Mouse (Mus musculus) heart, embryonic 14.5 days (tissue): ENCODE data around the gene Aff3. TPM values are rescaled to one million over a fixed set of nuclear protein-coding genes. Genes with fewer than 3 reads are reported as not detected.
A peak's percentile ranks its signal among the peaks of the same experiment; 100 is the strongest.

ENCODE experiments used
- ATAC-seq: fragments of 200-750 bp; cut with Nextera tagmentation; 2 replicates; pipeline ENCODE4 v1.8.0; 2017; ENCODE audit warnings: low read depth, moderate TSS enrichment; ENCODE audit not compliant: insufficient number of reproducible peaks, insufficient read depth, low FRiP score
- H3K27ac ChIP-seq, 2 experiments: fragments of 200-500 bp in 1 of 2; fragments of 300-500 bp in 1 of 2; sonication (generic) in 1 of 2; replicated peaks in 1 of 2; 2 replicates each; pipeline ENCODE4 v1.5.1; 2012 to 2014; ENCODE audit warnings: low read depth in 2 of 2, low read length in 2 of 2, control low read depth in 1 of 2, mild to moderate bottlenecking in 1 of 2, mixed read lengths in 1 of 2; ENCODE audit not compliant: control insufficient read depth in 1 of 2, insufficient read depth in 1 of 2
- H3K27me3 ChIP-seq: fragments of 300-500 bp; sonication (generic); 2 replicates; pipeline ENCODE4 v1.6.1; 2014; ENCODE audit warnings: mild to moderate bottlenecking, low read length, control low read depth; ENCODE audit not compliant: control insufficient read depth, insufficient read depth
- H3K36me3 ChIP-seq: fragments of 300-500 bp; sonication (generic); 2 replicates; pipeline ENCODE4 v1.6.1; 2014; ENCODE audit warnings: mild to moderate bottlenecking, control low read depth, low read length, mixed read lengths; ENCODE audit not compliant: control insufficient read depth, insufficient read depth
- H3K4me1 ChIP-seq, 2 experiments: fragments of 200-500 bp in 1 of 2; fragments of 300-500 bp in 1 of 2; sonication (generic) in 1 of 2; 2 replicates each; pipeline ENCODE4 v1.6.1; 2012 to 2014; ENCODE audit warnings: low read length in 2 of 2, control low read depth in 1 of 2, mixed read lengths in 1 of 2; ENCODE audit not compliant: control insufficient read depth in 2 of 2, insufficient read depth in 2 of 2
- H3K4me2 ChIP-seq: fragments of 300-500 bp; sonication (generic); 2 replicates; pipeline ENCODE4 v1.6.1; 2014; ENCODE audit warnings: mild to moderate bottlenecking, low read length
- H3K4me3 ChIP-seq, 2 experiments: fragments of 200-500 bp in 1 of 2; fragments of 300-500 bp in 1 of 2; sonication (generic) in 1 of 2; 2 replicates each; pipeline ENCODE4 v1.5.1; 2012 to 2014; ENCODE audit warnings: low read length in 2 of 2, mild to moderate bottlenecking in 2 of 2, control low read depth in 1 of 2, low read depth in 1 of 2, moderate library complexity in 1 of 2; ENCODE audit not compliant: control insufficient read depth in 1 of 2, insufficient read depth in 1 of 2
- H3K9ac ChIP-seq: fragments of 300-500 bp; sonication (generic); 2 replicates; pipeline ENCODE4 v1.6.1; 2014; ENCODE audit warnings: mild to moderate bottlenecking, low read length
- H3K9me3 ChIP-seq: fragments of 300-500 bp; sonication (generic); 2 replicates; pipeline ENCODE4 v1.6.1; 2016; ENCODE audit warnings: low read length, control low read depth; ENCODE audit not compliant: control insufficient read depth
- WGBS: fragments of 180-500 bp; shearing (Covaris S2); extraction: QIAGEN DNeasy Blood & Tissue Kit; methylation state at CpG from one replicate; pipeline ENCODE4 v1.1.7; 2014; 5-methylcytosine and 5-hydroxymethylcytosine counted together
- polyA plus RNA-seq: library from polyadenylated mRNA; unstranded; fragments of >200 nt; fragmentation: Nextera tagmentation; extraction: Ambion mirVana; gene quantifications from 2 replicates; pipeline ENCODE4 v1.2.1, GENCODE M21; 2014

Gene Aff3
- polyA plus RNA-seq, 1 experiment from 2014 or later, result 4.1 TPM

DNA sequence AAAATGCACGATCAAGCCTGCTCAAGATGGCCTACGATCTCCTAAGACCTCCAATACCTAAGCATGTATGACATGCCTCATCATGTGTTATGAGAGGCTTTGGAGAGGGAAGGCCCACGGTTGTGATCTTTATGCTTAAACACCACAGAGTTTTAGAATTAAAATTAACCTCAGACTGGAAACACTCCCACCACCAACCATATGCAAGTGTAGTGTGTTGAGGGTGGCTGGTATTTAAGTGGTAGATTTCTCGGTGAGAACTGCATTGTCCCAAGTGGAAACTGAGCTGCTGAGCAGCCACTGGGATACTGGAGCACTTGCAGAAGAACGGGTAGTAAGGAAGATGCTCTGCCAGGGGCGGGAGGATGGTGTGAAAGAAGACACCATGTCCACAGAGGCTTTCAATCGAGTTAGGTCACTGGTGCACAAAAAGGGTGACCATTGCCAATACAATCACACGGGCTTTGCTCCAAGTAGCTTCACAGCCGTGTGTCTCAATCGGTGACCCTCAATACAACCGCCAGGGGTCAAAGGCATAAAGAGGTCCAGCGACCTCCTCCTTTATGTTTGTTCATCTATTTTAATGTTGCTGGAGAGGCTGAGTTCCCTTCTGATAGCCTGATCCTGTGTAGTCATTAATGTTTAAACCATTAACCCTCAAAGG, 150.7 kb downstream of the Aff3 start:
- WGBS, result 86% methylated on average over 12 of the region's 12 CpGs
- Histone ChIP-seq H3K27me3 (no peaks in the 10 kb centered on the region), H3K9me3 (no peaks in the 10 kb centered on the region), H3K4me3 (no peak overlapping the region), H3K36me3 (no peaks in the 10 kb centered on the region), H3K27ac (peak overlapping the region; percentile 75), H3K9ac (no peak overlapping the region), H3K4me1 (peaks cover 17 to 33% of the 10 kb centered on the region in 2 experiments), H3K4me2 (0 out of 2 replicates have a peak overlapping the region, but pooled peaks have one; percentile 16)
- ATAC-seq, result no peak

DNA sequence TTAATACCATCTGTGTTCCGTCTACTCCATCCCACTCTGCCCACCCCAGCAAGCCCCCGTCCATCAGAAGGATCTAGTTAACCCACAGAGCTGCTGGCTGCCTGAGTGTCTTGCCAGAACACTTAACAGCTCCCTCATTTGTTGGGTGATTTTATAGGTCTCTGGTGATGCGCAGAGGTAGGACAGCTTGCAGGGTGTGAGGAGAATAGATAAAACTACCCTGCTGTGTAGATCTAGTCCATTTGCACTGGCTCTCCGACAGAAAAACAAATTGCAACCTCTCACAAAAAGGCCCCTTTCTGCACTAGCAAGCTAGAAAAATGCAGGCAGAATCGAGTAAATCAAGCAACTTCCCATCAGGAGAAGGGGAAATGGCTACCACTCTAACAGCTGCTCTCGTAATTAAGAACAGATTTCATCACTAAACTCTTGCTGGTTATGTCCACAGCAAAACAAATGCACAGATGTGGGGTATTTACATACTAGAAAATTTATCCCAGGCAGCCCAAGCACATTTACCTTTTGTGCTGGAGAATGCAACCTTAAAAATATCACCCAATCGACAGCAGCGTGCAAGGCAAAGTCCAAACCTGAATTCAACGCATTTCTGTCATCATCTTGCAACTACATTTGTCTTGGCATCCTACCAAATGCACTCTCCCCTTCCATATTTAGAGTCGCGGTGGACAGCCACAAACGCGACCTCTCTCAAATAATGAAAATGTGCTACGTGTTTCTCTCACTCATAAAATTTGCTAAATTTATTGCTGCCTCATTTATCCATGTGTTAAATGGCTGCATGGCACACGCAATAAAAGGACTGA, 152.3 kb downstream of the Aff3 start:
- H3K36me3 ChIP-seq, result no peaks in the 10 kb centered on the region
- H3K27ac ChIP-seq, result peak overlapping the region; percentile 25 to 48
- no peaks in the 10 kb centered on the region for H3K27me3 ChIP-seq
- no peaks in the 10 kb centered on the region for H3K9me3 ChIP-seq
- 31% methylated on average over 15 of the region's 15 CpGs for WGBS
- no peak for ATAC-seq
- peak overlapping the region; percentile 45 for H3K4me2 ChIP-seq
- no peak overlapping the region for H3K9ac ChIP-seq
- H3K4me1 ChIP-seq, result peaks cover 17 to 33% of the 10 kb centered on the region in 2 experiments
- H3K4me3 ChIP-seq, result no peak overlapping the region

DNA sequence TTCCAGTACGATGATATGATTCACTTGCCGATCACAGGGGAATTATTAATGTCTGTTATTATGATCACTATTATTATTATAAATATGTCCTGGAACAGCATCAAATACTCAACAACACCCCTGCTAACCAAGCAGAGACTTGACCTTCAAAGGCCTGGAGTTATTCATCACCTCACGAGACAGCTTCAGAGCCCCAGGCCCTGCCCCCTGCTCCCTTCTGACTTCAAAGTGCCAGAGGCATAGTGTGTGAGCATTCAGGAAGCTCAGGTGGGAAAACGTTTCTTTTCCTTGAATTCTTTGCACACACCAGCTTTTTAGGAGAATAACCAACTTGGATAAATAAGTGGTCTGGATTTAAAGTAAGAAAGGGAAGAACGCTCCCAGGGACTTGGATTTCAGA, 153.7 kb downstream of the Aff3 start:
- no peaks in the 10 kb centered on the region for H3K36me3 ChIP-seq
- no peaks in the 10 kb centered on the region for H3K27me3 ChIP-seq
- no peak overlapping the region for H3K4me3 ChIP-seq
- H3K4me1 ChIP-seq, result peaks cover 17 to 33% of the 10 kb centered on the region in 2 experiments
- peak overlapping the region; percentile 34 to 44; a peak in 3 of 4 replicates for H3K27ac ChIP-seq
- no peak overlapping the region; the same call in 1 of the 2 replicates for H3K9ac ChIP-seq
- H3K9me3 ChIP-seq, result no peaks in the 10 kb centered on the region
- 61% methylated on average over 5 of the region's 5 CpGs for WGBS
- H3K4me2 ChIP-seq, result no peak overlapping the region
- ATAC-seq, result no peak

DNA sequence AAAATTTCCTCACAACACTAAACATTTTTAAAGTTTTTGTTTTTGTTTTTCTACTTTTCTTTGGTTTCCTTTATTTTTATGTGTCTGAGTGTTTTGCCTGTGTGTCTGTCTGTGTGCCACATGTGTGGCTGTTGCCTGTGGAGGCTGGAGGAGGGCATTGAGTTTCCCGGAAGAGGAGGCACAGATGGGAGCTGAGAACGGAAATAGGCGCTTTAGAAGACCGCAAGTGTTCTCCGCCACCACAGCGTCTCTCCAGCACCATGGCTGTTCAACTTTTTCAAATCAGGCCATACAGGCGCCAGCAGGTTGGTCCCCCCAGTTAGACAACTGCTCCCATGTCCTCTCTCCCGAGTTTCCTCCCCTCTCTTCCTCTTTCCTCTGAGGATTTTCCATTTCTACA, 155.5 kb downstream of the Aff3 start:
- no peak for ATAC-seq
- WGBS, result 85% methylated on average over 8 of the region's 8 CpGs
- Histone ChIP-seq H3K4me2 (no peak overlapping the region), H3K4me1 (peaks cover 14 to 28% of the 10 kb centered on the region in 2 experiments), H3K27me3 (no peaks in the 10 kb centered on the region), H3K27ac (no peak overlapping the region), H3K36me3 (no peaks in the 10 kb centered on the region), H3K9ac (no peak overlapping the region), H3K4me3 (no peak overlapping the region), H3K9me3 (no peaks in the 10 kb centered on the region)

GRCm38 (mm10) chr1:38507636-38508179, 157.0 kb downstream of the Aff3 start:
- H3K4me3 ChIP-seq, result no peak overlapping the region
- 50% methylated on average over 7 of the region's 7 CpGs for WGBS
- no peak overlapping the region for H3K27ac ChIP-seq
- no peak overlapping the region for H3K4me2 ChIP-seq
- H3K9me3 ChIP-seq, result no peaks in the 10 kb centered on the region
- no peaks in the 10 kb centered on the region for H3K36me3 ChIP-seq
- H3K9ac ChIP-seq, result no peak overlapping the region
- peaks cover 8 to 19% of the 10 kb centered on the region in 2 experiments for H3K4me1 ChIP-seq
- H3K27me3 ChIP-seq, result no peaks in the 10 kb centered on the region
- ATAC-seq, result no peak

DNA sequence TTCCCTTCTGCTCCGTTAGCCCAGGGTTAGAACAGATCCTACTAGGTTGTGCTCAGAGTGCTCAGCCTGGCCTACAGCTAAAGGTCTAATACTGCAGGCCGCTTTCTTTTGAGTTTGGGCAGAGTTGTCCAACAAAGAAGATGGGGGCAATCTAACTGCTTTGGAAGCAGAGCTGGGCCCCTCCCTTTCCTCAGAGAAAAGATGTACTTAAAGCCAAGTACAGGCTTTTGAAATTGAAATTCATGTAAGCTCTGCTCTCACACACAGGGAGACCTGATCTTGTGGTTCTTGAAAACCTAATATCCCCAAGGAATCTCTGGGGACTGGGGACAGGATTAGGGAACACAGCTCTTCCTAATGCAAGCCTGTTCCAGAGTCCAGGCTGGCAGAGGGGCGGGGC, 158.4 kb downstream of the Aff3 start:
- H3K36me3 ChIP-seq, result no peaks in the 10 kb centered on the region
- 93% methylated on average over 3 of the region's 3 CpGs for WGBS
- no peak overlapping the region for H3K4me2 ChIP-seq
- H3K27ac ChIP-seq, result no peak overlapping the region
- no peaks in the 10 kb centered on the region for H3K9me3 ChIP-seq
- no peak overlapping the region for H3K9ac ChIP-seq
- no peak overlapping the region for H3K4me3 ChIP-seq
- peaks cover 6% of the 10 kb centered on the region in 2 experiments; a peak in 2 of 4 replicates for H3K4me1 ChIP-seq
- ATAC-seq, result no peak
- no peaks in the 10 kb centered on the region for H3K27me3 ChIP-seq

- H3K36me3 ChIP-seq, result no peaks in the 10 kb centered on the region
- H3K4me2 ChIP-seq, result no peak overlapping the region
- no peak for ATAC-seq
- no peaks in the 10 kb centered on the region for H3K9me3 ChIP-seq
- H3K27ac ChIP-seq, result no peak overlapping the region
- no peak overlapping the region for H3K4me3 ChIP-seq
- H3K9ac ChIP-seq, result no peak overlapping the region
- peaks cover 0 to 5% of the 10 kb centered on the region in 2 experiments; a peak in 1 of 4 replicates for H3K4me1 ChIP-seq
- no peaks in the 10 kb centered on the region for H3K27me3 ChIP-seq
- WGBS, result 92% methylated on average over 13 of the region's 13 CpGs
These were observed 161.2 kb downstream of the Aff3 start for GRCm38 (mm10) chr1:38503431-38504089.
